Mouse (Mus musculus): Measurements from ENCODE around the gene Rnf207. TPM values are rescaled to one million over a fixed set of nuclear protein-coding genes. Genes with fewer than 3 reads are reported as not detected.

The Rnf207 gene
- polyA plus RNA-seq, 1 experiment from 2014 or later = 0.53 TPM

- ATAC-seq (no peak), DNase-seq (ENCODE audit: low spot score) (no peak)
- Histone ChIP-seq H3K4me2 (replicated peaks; ENCODE audit: low read depth, low read length) (no peak overlapping the region), H3K9me3 (ENCODE audit: low read length) (no peaks in the 10 kb centered on the region), H3K27ac (ENCODE audit: low read length) (no peak overlapping the region), H3K27me3 (replicated peaks; ENCODE audit: insufficient read depth, low read length) (peaks cover 12% of the 10 kb centered on the region; the same call in 1 of the 2 replicates), H3K36me3 (ENCODE audit: insufficient read depth, low read length) (peaks cover 11% of the 10 kb centered on the region), H3K9ac (replicated peaks; ENCODE audit: low read depth) (no peak overlapping the region), H3K4me3 (ENCODE audit: low read depth, low read length) (no peak overlapping the region), H3K4me1 (ENCODE audit: insufficient read depth, low read depth, low read length) (no peaks in the 10 kb centered on the region)
- WGBS = 94% methylated on average over 12 of the region's 12 CpGs
- TF ChIP-seq CTCF (IDR thresholded peaks at IDR 0.05) = no peak
- TF ChIP-seq EP300 (IDR thresholded peaks at IDR 0.05) = no peak
Observed at GRCm38 (mm10) chr4:152333587-152333986, 14.8 kb upstream of the Rnf207 start.

GRCm38 (mm10) chr4:152332952-152333351 lies 14.2 kb upstream of the Rnf207 start:
- no peak for TF ChIP-seq EP300 (IDR thresholded peaks at IDR 0.05)
- TF ChIP-seq CTCF (IDR thresholded peaks at IDR 0.05) = peak; percentile 98
- DNase-seq (ENCODE audit: low spot score) (peak; percentile 82), ATAC-seq (peak; percentile 74)
- peaks cover 11% of the 10 kb centered on the region for H3K36me3 ChIP-seq (ENCODE audit: insufficient read depth, low read length)
- no peak overlapping the region for H3K4me2 ChIP-seq (replicated peaks; ENCODE audit: low read depth, low read length)
- H3K9ac ChIP-seq (replicated peaks; ENCODE audit: low read depth) = no peak overlapping the region
- H3K4me1 ChIP-seq (ENCODE audit: insufficient read depth, low read depth, low read length) = no peaks in the 10 kb centered on the region
- 0 out of 2 replicates have a peak, but pooled peaks cover 6% of the 10 kb centered on the region for H3K27me3 ChIP-seq (replicated peaks; ENCODE audit: insufficient read depth, low read length)
- H3K4me3 ChIP-seq (ENCODE audit: low read depth, low read length) = no peak overlapping the region
- WGBS = 19% methylated on average over 2 of the region's 2 CpGs
- no peaks in the 10 kb centered on the region for H3K9me3 ChIP-seq (ENCODE audit: low read length)
- H3K27ac ChIP-seq (ENCODE audit: low read length) = no peak overlapping the region

GRCm38 (mm10) chr4:152328691-152329090 lies 9.9 kb upstream of the Rnf207 start:
- DNase-seq (ENCODE audit: low spot score) (no peak), ATAC-seq (no peak)
- H3K27ac ChIP-seq (ENCODE audit: low read length) = no peak overlapping the region
- H3K36me3 ChIP-seq (ENCODE audit: insufficient read depth, low read length) = peaks cover 11% of the 10 kb centered on the region
- no peak for TF ChIP-seq EP300 (IDR thresholded peaks at IDR 0.05)
- TF ChIP-seq CTCF (IDR thresholded peaks at IDR 0.05) = peak; percentile 63
- H3K4me2 ChIP-seq (replicated peaks; ENCODE audit: low read depth, low read length) = no peak overlapping the region
- WGBS = 68% methylated on average over 6 of the region's 6 CpGs
- peaks cover 7% of the 10 kb centered on the region for H3K4me1 ChIP-seq (ENCODE audit: insufficient read depth, low read depth, low read length)
- no peaks in the 10 kb centered on the region for H3K27me3 ChIP-seq (replicated peaks; ENCODE audit: insufficient read depth, low read length)
- no peak overlapping the region for H3K9ac ChIP-seq (replicated peaks; ENCODE audit: low read depth)
- no peaks in the 10 kb centered on the region for H3K9me3 ChIP-seq (ENCODE audit: low read length)
- no peak overlapping the region for H3K4me3 ChIP-seq (ENCODE audit: low read depth, low read length)

GRCm38 (mm10) chr4:152326543-152326942 lies 7.8 kb upstream of the Rnf207 start:
- ATAC-seq = no peak
- DNase-seq (ENCODE audit: low spot score) = no peak
- peaks cover 7% of the 10 kb centered on the region for H3K4me1 ChIP-seq (ENCODE audit: insufficient read depth, low read depth, low read length)
- H3K9me3 ChIP-seq (ENCODE audit: low read length) = no peaks in the 10 kb centered on the region
- H3K27me3 ChIP-seq (replicated peaks; ENCODE audit: insufficient read depth, low read length) = no peaks in the 10 kb centered on the region
- WGBS = 2% methylated on average over 11 of the region's 11 CpGs
- H3K36me3 ChIP-seq (ENCODE audit: insufficient read depth, low read length) = peaks cover 11% of the 10 kb centered on the region
- peak overlapping the region; percentile 62 for H3K9ac ChIP-seq (replicated peaks; ENCODE audit: low read depth)
- H3K27ac ChIP-seq (ENCODE audit: low read length) = no peak overlapping the region
- peak overlapping the region; percentile 73 for H3K4me2 ChIP-seq (replicated peaks; ENCODE audit: low read depth, low read length)
- TF ChIP-seq EP300 (IDR thresholded peaks at IDR 0.05) = no peak
- no peak for TF ChIP-seq CTCF (IDR thresholded peaks at IDR 0.05)
- peak overlapping the region; percentile 87 for H3K4me3 ChIP-seq (ENCODE audit: low read depth, low read length)

GRCm38 (mm10) chr4:152325574-152326411 lies 7.0 kb upstream of the Rnf207 start, which contains the start of gene Rpl22:
Gene Rpl22, plus strand, starts transcription at chr4:152325742.
- Histone ChIP-seq H3K27me3 (replicated peaks; ENCODE audit: insufficient read depth, low read length) (no peaks in the 10 kb centered on the region), H3K9me3 (ENCODE audit: low read length) (no peaks in the 10 kb centered on the region), H3K27ac (ENCODE audit: low read length) (peak within 1 kb of the TSS; percentile 8; the same call in 1 of the 2 replicates), H3K36me3 (ENCODE audit: insufficient read depth, low read length) (peaks cover 11% of the 10 kb centered on the region), H3K4me2 (replicated peaks; ENCODE audit: low read depth, low read length) (peak within 1 kb of the TSS; percentile 73), H3K4me3 (ENCODE audit: low read depth, low read length) (peak within 1 kb of the TSS; percentile 87), H3K4me1 (ENCODE audit: insufficient read depth, low read depth, low read length) (peaks cover 7% of the 10 kb centered on the region), H3K9ac (replicated peaks; ENCODE audit: low read depth) (peak within 1 kb of the TSS; percentile 62)
- ATAC-seq = peak; percentile 99
- TF ChIP-seq EP300 (IDR thresholded peaks at IDR 0.05) = peak; percentile 57
- peak; percentile 57 for TF ChIP-seq CTCF (IDR thresholded peaks at IDR 0.05)
- under 1% methylated on average over 55 of the region's 70 CpGs for WGBS
- peak; percentile 100 for DNase-seq (ENCODE audit: low spot score)

GRCm38 (mm10) chr4:152324641-152325562 lies 6.1 kb upstream of the Rnf207 start:
- Histone ChIP-seq H3K27me3 (replicated peaks; ENCODE audit: insufficient read depth, low read length) (no peaks in the 10 kb centered on the region), H3K9me3 (ENCODE audit: low read length) (no peaks in the 10 kb centered on the region), H3K27ac (ENCODE audit: low read length) (no peak overlapping the region), H3K4me2 (replicated peaks; ENCODE audit: low read depth, low read length) (peak overlapping the region; percentile 37), H3K4me3 (ENCODE audit: low read depth, low read length) (peak overlapping the region; percentile 87), H3K4me1 (ENCODE audit: insufficient read depth, low read depth, low read length) (peaks cover 7% of the 10 kb centered on the region), H3K9ac (replicated peaks; ENCODE audit: low read depth) (no peak overlapping the region), H3K36me3 (ENCODE audit: insufficient read depth, low read length) (peaks cover 8% of the 10 kb centered on the region; the same call in 1 of the 2 replicates)
- DNase-seq (ENCODE audit: low spot score) (no peak), ATAC-seq (peak; percentile 12)
- WGBS = 49% methylated on average over 16 of the region's 16 CpGs
- TF ChIP-seq CTCF (IDR thresholded peaks at IDR 0.05) (no peak), EP300 (IDR thresholded peaks at IDR 0.05) (no peak)
